Mouse (Mus musculus): ENCODE results near the gene Cacna2d2.

GRCm38 (mm10) chr9:107544196-107544700 lies 144.8 kb downstream of the Cacna2d2 start:
- no peak for TF ChIP-seq POLR2A (IDR thresholded peaks at IDR 0.05; ENCODE audit: control insufficient read depth, low read depth, low read length)
- no peak for TF ChIP-seq CTCF (IDR thresholded peaks at IDR 0.05; ENCODE audit: control insufficient read depth, insufficient read depth, insufficient replicate concordance, low read depth, low read length)
